In genomic region chr2:9882926-9883802, GRCm38 (mm10) we compare ENCODE assay signal across 8 mouse cellular contexts. TPM values are rescaled to one million over a fixed set of nuclear protein-coding genes. Genes with fewer than 3 reads are reported as not detected.
DNase-seq lines count a peak whose midpoint lies in the region; ATAC-seq and TF ChIP-seq lines count a peak whose summit lies in the region.
"Had no signal": no experiment of that assay in that cellular context is flagged by ENCODE, and none has a peak within 500 bp of the region (broad histone marks: within the 10 kb centered on the region; RNA-seq: fewer than 3 reads in every experiment).

No protein-coding gene starts in this region.

- no peak overlapping the region for H3K4me3 ChIP-seq in forebrain, embryonic 13.5 days
- H3K4me3 ChIP-seq in kidney, postnatal 0 days (replicated peaks; ENCODE audit: low read depth, low read length): peak overlapping the region; percentile 57
- H3K4me3 ChIP-seq in neural tube, embryonic 12.5 days: 0 out of 2 replicates have a peak overlapping the region, but pooled peaks have one; percentile 3
- H3K4me3 ChIP-seq in left cerebral cortex, adult 2 months: no peak overlapping the region

- no peaks in the 10 kb centered on the region for H3K36me3 ChIP-seq in forebrain, embryonic 13.5 days (ENCODE audit: poor library complexity, severe bottlenecking)
- H3K36me3 ChIP-seq in kidney, postnatal 0 days (ENCODE audit: insufficient read depth, low read length): no peaks in the 10 kb centered on the region
- no peaks in the 10 kb centered on the region for H3K36me3 ChIP-seq in neural tube, embryonic 12.5 days

- no peak overlapping the region for H3K27ac ChIP-seq in forebrain, embryonic 13.5 days
- peak overlapping the region; percentile 81 for H3K27ac ChIP-seq in kidney, postnatal 0 days
- no peak overlapping the region for H3K27ac ChIP-seq in neural tube, embryonic 12.5 days
- no peak overlapping the region for H3K27ac ChIP-seq in left cerebral cortex, adult 2 months

- DNase-seq in thymus, postnatal 0 days (ENCODE audit: low spot score): peak; percentile 33
- DNase-seq in thymus, postnatal 14 days: no peak
- DNase-seq in kidney, postnatal 0 days (ENCODE audit: low spot score): no peak
- DNase-seq in left cerebral cortex, adult 2 months (ENCODE audit: extremely low spot score in 1 of 2, low spot score in 2 of 2): no peak

- intact Hi-C loops in left cerebral cortex, adult 2 months (cut with DNase I): loop anchor here (10.0 kb wide), 1 partner anchor 1208 kb away; no protein-coding TSS in a partner anchor

- H3K27me3 ChIP-seq in forebrain, embryonic 13.5 days: peaks cover 100% of the 10 kb centered on the region
- peaks cover 52% of the 10 kb centered on the region; the same call in 1 of the 2 replicates for H3K27me3 ChIP-seq in kidney, postnatal 0 days (ENCODE audit: insufficient read depth, low read length)
- H3K27me3 ChIP-seq in neural tube, embryonic 12.5 days (replicated peaks): peaks cover 96% of the 10 kb centered on the region

- no peak for TF ChIP-seq CTCF in kidney, postnatal 0 days (IDR thresholded peaks at IDR 0.05; ENCODE audit: low read depth)
- TF ChIP-seq CTCF in left cerebral cortex, adult 2 months (IDR thresholded peaks at IDR 0.05): no peak

- peaks cover 26% of the 10 kb centered on the region for H3K4me1 ChIP-seq in forebrain, embryonic 13.5 days
- peaks cover 4% of the 10 kb centered on the region; the same call in 1 of the 2 replicates for H3K4me1 ChIP-seq in kidney, postnatal 0 days (replicated peaks; ENCODE audit: insufficient read depth, low read length)
- H3K4me1 ChIP-seq in neural tube, embryonic 12.5 days: peaks cover 31% of the 10 kb centered on the region

- H3K4me2 ChIP-seq in forebrain, embryonic 13.5 days: peak overlapping the region; percentile 21
- H3K4me2 ChIP-seq in kidney, postnatal 0 days (ENCODE audit: low read length): peak overlapping the region; percentile 91
- H3K4me2 ChIP-seq in neural tube, embryonic 12.5 days (replicated peaks): peak overlapping the region; percentile 56

- no peaks in the 10 kb centered on the region for H3K9me3 ChIP-seq in forebrain, embryonic 13.5 days (replicated peaks)
- no peaks in the 10 kb centered on the region for H3K9me3 ChIP-seq in kidney, postnatal 0 days (replicated peaks; ENCODE audit: low read length)
- no peaks in the 10 kb centered on the region for H3K9me3 ChIP-seq in neural tube, embryonic 12.5 days

- under 1% methylated on average over 43 of the region's 43 CpGs for WGBS in forebrain, embryonic 13.5 days
- WGBS in kidney, postnatal 0 days: 2% methylated on average over 43 of the region's 43 CpGs
- under 1% methylated on average over 43 of the region's 43 CpGs for WGBS in neural tube, embryonic 12.5 days

- H3K9ac ChIP-seq in forebrain, embryonic 13.5 days: no peak overlapping the region
- peak overlapping the region; percentile 56 for H3K9ac ChIP-seq in kidney, postnatal 0 days (ENCODE audit: low read depth, low read length)
- H3K9ac ChIP-seq in neural tube, embryonic 12.5 days: no peak overlapping the region

- no peak for ATAC-seq in forebrain, embryonic 13.5 days
- ATAC-seq in kidney, postnatal 0 days (replicated peaks; ENCODE audit: low FRiP score, low read depth): no peak
- no peak for ATAC-seq in neural tube, embryonic 12.5 days (ENCODE audit: low FRiP score, low read depth)
- no peak for ATAC-seq in erythroblast, adult 5-6 weeks (replicated peaks; ENCODE audit: low FRiP score, poor library complexity, severe bottlenecking)

RNA-seq across cellular contexts. Expression of gene 4930412O13Rik, which starts 2.1 kb away (rescaled TPM):
- not detected in 2 replicates for polyA plus RNA-seq in thymus, postnatal 0 days (2015; fragmentation: Nextera tagmentation; extraction: Ambion mirVana)
- polyA plus RNA-seq in forebrain, embryonic 13.5 days (2015; fragmentation: Nextera tagmentation; extraction: Ambion mirVana): not detected in 2 replicates
- polyA plus RNA-seq in kidney, postnatal 0 days (2015; fragmentation: Nextera tagmentation; extraction: Ambion mirVana): 3.3 and 5.0 TPM in 2 replicates
- polyA plus RNA-seq in neural tube, embryonic 12.5 days (2016; fragmentation: Nextera tagmentation; extraction: Ambion mirVana): 0.23 and 0.72 TPM in 2 replicates
- total RNA-seq in erythroblast, adult 5-6 weeks (2015; ENCODE audit: low replicate concordance): not detected in 2 replicates
- not detected in 2 replicates for total RNA-seq in erythroblast, adult 5-6 weeks (2017; ENCODE audit: low replicate concordance)
- total RNA-seq in left cerebral cortex, adult 2 months (2021): not detected
- total RNA-seq: common myeloid progenitor, adult 5-6 weeks had no signal

RNA-seq across cellular contexts. Expression of gene 9230102O04Rik, which starts 6.2 kb away (rescaled TPM):
- polyA plus RNA-seq in thymus, postnatal 0 days (2015; fragmentation: Nextera tagmentation; extraction: Ambion mirVana): not detected in 2 replicates
- not detected in 2 replicates for polyA plus RNA-seq in forebrain, embryonic 13.5 days (2015; fragmentation: Nextera tagmentation; extraction: Ambion mirVana)
- 12.5 and 18.7 TPM in 2 replicates for polyA plus RNA-seq in kidney, postnatal 0 days (2015; fragmentation: Nextera tagmentation; extraction: Ambion mirVana)
- polyA plus RNA-seq in neural tube, embryonic 12.5 days (2016; fragmentation: Nextera tagmentation; extraction: Ambion mirVana): 0.78 and 0.94 TPM in 2 replicates
- not detected in 2 replicates for total RNA-seq in erythroblast, adult 5-6 weeks (2015; ENCODE audit: low replicate concordance)
- not detected in 2 replicates for total RNA-seq in erythroblast, adult 5-6 weeks (2017; ENCODE audit: low replicate concordance)
- not detected for total RNA-seq in left cerebral cortex, adult 2 months (2021)
- total RNA-seq: common myeloid progenitor, adult 5-6 weeks had no signal

RNA-seq across cellular contexts. Expression of gene Gata3, which starts 6.7 kb away (rescaled TPM):
- 69.7 and 81.2 TPM in 2 replicates for polyA plus RNA-seq in thymus, postnatal 0 days (2015; fragmentation: Nextera tagmentation; extraction: Ambion mirVana)
- polyA plus RNA-seq in forebrain, embryonic 13.5 days (2015; fragmentation: Nextera tagmentation; extraction: Ambion mirVana): 1.4 and 3.3 TPM in 2 replicates
- polyA plus RNA-seq in kidney, postnatal 0 days (2015; fragmentation: Nextera tagmentation; extraction: Ambion mirVana): 95.1 and 99.1 TPM in 2 replicates
- 11.5 and 12.1 TPM in 2 replicates for polyA plus RNA-seq in neural tube, embryonic 12.5 days (2016; fragmentation: Nextera tagmentation; extraction: Ambion mirVana)
- 0.42 and 1.5 TPM in 2 replicates for total RNA-seq in erythroblast, adult 5-6 weeks (2015; ENCODE audit: low replicate concordance)
- total RNA-seq in erythroblast, adult 5-6 weeks (2017; ENCODE audit: low replicate concordance): 0.56 and 1.4 TPM in 2 replicates
- not detected for total RNA-seq in left cerebral cortex, adult 2 months (2021)

Comparison
In these comparisons a context has a peak if more than half of its experiments do, and no peak if none do; other contexts are left out.
1. H3K4me2 ChIP-seq: peak in every context shown above with its lines; median percentile 91 in kidney, postnatal 0 days; 56 in neural tube, embryonic 12.5 days; 21 in forebrain, embryonic 13.5 days.
2. H3K4me3 ChIP-seq: peak in kidney, postnatal 0 days (single experiment) and neural tube, embryonic 12.5 days (single experiment); none in forebrain, embryonic 13.5 days (single experiment) and left cerebral cortex, adult 2 months (single experiment).